Mouse (Mus musculus): ENCODE measurements around the gene Vmn1r69. TPM values are rescaled to one million over a fixed set of nuclear protein-coding genes. Genes with fewer than 3 reads are reported as not detected.

Vmn1r69 gene
- not detected for polyA plus RNA-seq (2015; fragmentation: Illumina TruSeq; extraction: RNeasy Lipid Tissue Mini Kit (QIAGEN cat#74804); ENCODE audit: insufficient read depth, low read depth, low replicate concordance)

DNA sequence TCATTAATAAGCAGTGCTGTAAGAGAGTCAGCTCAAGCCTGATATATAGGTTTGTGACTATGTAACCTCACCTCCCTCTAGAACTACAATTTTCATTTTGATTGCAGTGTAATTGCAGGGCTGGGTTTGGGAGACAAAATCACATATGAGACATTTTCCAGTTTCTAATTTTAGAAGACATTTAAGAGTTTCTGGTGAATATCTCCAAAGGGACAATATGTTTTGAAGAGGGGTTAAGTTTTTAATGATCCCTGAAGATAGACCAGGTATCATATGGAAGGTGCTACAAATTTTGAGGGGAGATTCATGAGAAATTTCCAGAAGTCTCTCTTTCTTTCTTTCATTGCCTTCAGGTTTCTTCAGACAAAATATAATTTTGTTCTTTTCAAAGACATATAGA, at the start of gene Vmn1r69:
Gene Vmn1r69, minus strand, starts transcription at position 101 of the 400 bp plus-strand sequence.

DNA sequence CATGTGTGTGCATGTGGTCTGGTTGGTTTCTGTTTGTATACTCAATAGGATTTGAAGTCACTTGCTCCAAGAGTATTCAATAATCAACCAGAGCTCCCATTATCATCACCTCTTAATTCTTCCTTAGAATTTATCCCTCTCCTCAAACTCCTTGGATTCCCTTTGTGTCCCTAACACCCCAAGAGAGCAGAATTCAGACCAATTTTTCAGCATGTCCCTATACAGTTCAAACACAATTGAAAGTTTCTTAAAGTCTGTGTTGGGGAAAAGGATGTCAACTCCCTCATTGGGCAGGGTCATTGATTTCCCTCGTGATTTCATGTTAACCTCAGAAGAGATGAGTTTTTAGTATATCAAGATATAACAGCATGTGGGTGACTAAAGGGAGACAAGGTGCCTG, 17.8 kb upstream of the Vmn1r69 start, which contains the start of gene Vmn1r70:
Gene Vmn1r70, plus strand, starts transcription at position 301 of the 400 bp plus-strand sequence.

DNA sequence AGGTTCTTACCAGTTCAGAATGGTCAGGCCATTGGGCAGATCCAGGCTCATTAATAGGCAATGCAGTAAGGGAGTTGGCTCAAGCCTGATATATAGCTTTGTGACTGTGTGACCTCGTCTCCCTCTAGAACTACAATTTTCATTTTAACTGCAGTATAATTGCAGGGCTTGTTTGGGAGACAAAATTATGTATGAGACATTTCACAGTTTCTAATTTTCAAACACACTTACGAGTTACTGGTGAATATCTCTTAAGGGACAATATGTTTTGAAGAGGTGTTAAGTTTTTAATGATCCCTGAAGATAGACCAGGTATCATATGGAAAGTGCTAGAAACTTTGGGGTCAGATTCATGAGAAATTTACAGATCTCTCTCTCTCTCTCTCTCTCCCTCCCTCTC, 55.1 kb downstream of the Vmn1r69 start, which contains the start of gene Vmn1r68:
Gene Vmn1r68, minus strand, starts transcription at position 101 of the 400 bp plus-strand sequence.

Other genes starting within 250 kb of the Vmn1r69 start
- gene Vmn1r67, start 170.3 kb downstream of the Vmn1r69 start, polyA plus RNA-seq (2015; fragmentation: Illumina TruSeq; extraction: RNeasy Lipid Tissue Mini Kit (QIAGEN cat#74804); ENCODE audit: insufficient read depth, low read depth, low replicate concordance) = not detected
- gene Zik1, start 118.3 kb downstream of the Vmn1r69 start, polyA plus RNA-seq (2015; fragmentation: Illumina TruSeq; extraction: RNeasy Lipid Tissue Mini Kit (QIAGEN cat#74804); ENCODE audit: insufficient read depth, low read depth, low replicate concordance) = not detected
- not detected for gene Vmn1r68, start 55.2 kb downstream of the Vmn1r69 start, polyA plus RNA-seq (2015; fragmentation: Illumina TruSeq; extraction: RNeasy Lipid Tissue Mini Kit (QIAGEN cat#74804); ENCODE audit: insufficient read depth, low read depth, low replicate concordance)
- not detected for gene Vmn1r70, start 17.9 kb upstream of the Vmn1r69 start, polyA plus RNA-seq (2015; fragmentation: Illumina TruSeq; extraction: RNeasy Lipid Tissue Mini Kit (QIAGEN cat#74804); ENCODE audit: insufficient read depth, low read depth, low replicate concordance)
- not detected for gene Nlrp4b, start 74.1 kb upstream of the Vmn1r69 start, polyA plus RNA-seq (2015; fragmentation: Illumina TruSeq; extraction: RNeasy Lipid Tissue Mini Kit (QIAGEN cat#74804); ENCODE audit: insufficient read depth, low read depth, low replicate concordance)
- not detected for gene Vmn1r71, start 140.7 kb upstream of the Vmn1r69 start, polyA plus RNA-seq (2015; fragmentation: Illumina TruSeq; extraction: RNeasy Lipid Tissue Mini Kit (QIAGEN cat#74804); ENCODE audit: insufficient read depth, low read depth, low replicate concordance)